Mouse (Mus musculus): ENCODE measurements at regions not wholly inside any gene's neighbourhood (a gene's known extent, or its start where the extent isn't known, plus 50 kb on each side); places are given as distances from the start of the nearest gene placed in this dataset.

DNA sequence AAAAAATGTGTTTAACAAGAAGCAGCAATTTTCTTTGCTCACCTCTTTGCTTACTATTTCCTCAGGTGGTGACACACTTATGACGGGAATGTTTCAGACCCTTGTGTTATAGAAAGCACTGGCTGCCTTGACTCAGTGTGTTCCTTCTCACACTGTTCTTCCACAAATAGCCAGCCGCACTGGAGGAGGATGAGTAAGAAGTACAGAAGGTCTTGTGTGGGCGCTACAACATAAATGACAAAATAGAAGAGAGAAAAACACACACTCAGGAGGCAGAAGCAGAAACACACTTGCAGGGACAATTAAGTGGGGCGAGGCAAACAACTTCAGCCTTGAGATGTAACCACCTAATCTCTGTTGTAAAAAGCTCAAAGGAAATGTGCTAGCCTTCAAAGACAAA, 292.2 kb upstream of the Pkn2 start:
- no peak overlapping the region for H3K4me2 ChIP-seq (ENCODE audit: low read depth)
- WGBS (ENCODE audit: insufficient replicate concordance), result 52% methylated on average over 4 of the region's 4 CpGs
- no peaks in the 10 kb centered on the region for H3K36me3 ChIP-seq (replicated peaks; ENCODE audit: control insufficient read depth, insufficient read depth, low read depth)
- no peak overlapping the region for H3K9ac ChIP-seq (replicated peaks)
- DNase-seq (ENCODE audit: low read depth in 3 of 3, low spot score in 3 of 3), result no peak
- no peaks in the 10 kb centered on the region for H3K27me3 ChIP-seq (ENCODE audit: control insufficient read depth, insufficient read depth, low read length)
- H3K9me3 ChIP-seq (ENCODE audit: control insufficient read depth, low read length), result no peaks in the 10 kb centered on the region
- no peaks in the 10 kb centered on the region for H3K4me1 ChIP-seq (replicated peaks; ENCODE audit: control insufficient read depth in 2 of 2, insufficient read depth in 2 of 2, low read length in 1 of 2)
- no peak overlapping the region for H3K4me3 ChIP-seq (ENCODE audit: insufficient read depth in 1 of 2, low read depth in 2 of 2, low read length in 2 of 2)
- no peak for TF ChIP-seq CTCF (IDR thresholded peaks at IDR 0.05; ENCODE audit: low read depth)
- TF ChIP-seq EP300 (IDR thresholded peaks at IDR 0.05; ENCODE audit: low read depth), result no peak
- ATAC-seq (ENCODE audit: insufficient read depth), result no peak
- no peak overlapping the region for H3K27ac ChIP-seq

DNA sequence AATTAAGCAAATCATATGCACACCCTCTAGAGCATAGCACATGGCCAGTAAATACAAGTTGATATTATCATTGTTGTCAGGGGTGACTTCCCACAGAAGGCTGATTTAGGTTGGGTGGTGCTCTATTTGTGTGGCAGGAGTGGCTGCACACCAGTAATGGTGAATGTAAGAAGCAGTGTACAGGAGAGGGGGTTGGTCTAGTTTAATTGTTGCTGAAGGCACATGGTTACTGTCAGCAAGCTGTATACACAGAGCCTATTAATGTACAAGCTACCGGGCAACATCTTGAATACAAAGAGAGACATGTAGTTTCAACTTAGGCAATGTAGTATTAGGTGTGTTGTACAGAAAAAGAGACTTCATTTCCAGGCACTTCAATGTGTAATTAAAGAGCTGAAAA, 280.6 kb upstream of the Pkn2 start:
- Histone ChIP-seq H3K27ac (no peak overlapping the region), H3K4me3 (ENCODE audit: insufficient read depth in 1 of 2, low read depth in 2 of 2, low read length in 2 of 2) (no peak overlapping the region), H3K27me3 (ENCODE audit: control insufficient read depth, insufficient read depth, low read length) (no peaks in the 10 kb centered on the region), H3K9me3 (ENCODE audit: control insufficient read depth, low read length) (no peaks in the 10 kb centered on the region), H3K4me1 (replicated peaks; ENCODE audit: control insufficient read depth in 2 of 2, insufficient read depth in 2 of 2, low read length in 1 of 2) (no peaks in the 10 kb centered on the region), H3K4me2 (ENCODE audit: low read depth) (no peak overlapping the region), H3K9ac (replicated peaks) (no peak overlapping the region), H3K36me3 (replicated peaks; ENCODE audit: control insufficient read depth, insufficient read depth, low read depth) (no peaks in the 10 kb centered on the region)
- no peak for ATAC-seq (ENCODE audit: insufficient read depth)
- no peak for DNase-seq (ENCODE audit: low read depth in 3 of 3, low spot score in 3 of 3)
- 69% methylated on average over 1 of the region's 1 CpGs for WGBS (ENCODE audit: insufficient replicate concordance)
- TF ChIP-seq CTCF (IDR thresholded peaks at IDR 0.05; ENCODE audit: low read depth), result no peak
- TF ChIP-seq EP300 (IDR thresholded peaks at IDR 0.05; ENCODE audit: low read depth), result no peak

DNA sequence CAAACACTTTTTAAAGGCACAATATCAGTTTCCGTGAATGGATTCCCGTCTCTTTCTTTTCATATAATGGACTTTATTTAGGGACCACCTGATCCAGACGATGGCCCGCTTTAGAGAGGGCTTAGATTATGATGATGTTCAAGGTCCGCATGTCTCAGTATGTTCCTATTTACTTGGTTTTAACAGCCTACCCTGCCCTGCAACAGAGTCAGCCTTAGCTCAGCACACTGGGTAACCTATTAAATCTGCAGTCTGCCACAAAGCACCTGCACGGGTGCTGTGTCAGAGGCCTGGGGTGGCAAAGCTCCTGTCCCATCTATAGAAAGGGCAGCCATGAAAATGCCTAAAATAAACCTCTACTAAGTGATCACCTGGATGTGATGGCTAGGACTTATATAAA, 280.2 kb upstream of the Pkn2 start:
- Histone ChIP-seq H3K4me3 (ENCODE audit: insufficient read depth in 1 of 2, low read depth in 2 of 2, low read length in 2 of 2) (no peak overlapping the region), H3K9ac (replicated peaks) (no peak overlapping the region), H3K27ac (no peak overlapping the region), H3K4me1 (replicated peaks; ENCODE audit: control insufficient read depth in 2 of 2, insufficient read depth in 2 of 2, low read length in 1 of 2) (no peaks in the 10 kb centered on the region), H3K36me3 (replicated peaks; ENCODE audit: control insufficient read depth, insufficient read depth, low read depth) (no peaks in the 10 kb centered on the region), H3K27me3 (ENCODE audit: control insufficient read depth, insufficient read depth, low read length) (no peaks in the 10 kb centered on the region), H3K9me3 (ENCODE audit: control insufficient read depth, low read length) (no peaks in the 10 kb centered on the region), H3K4me2 (ENCODE audit: low read depth) (no peak overlapping the region)
- ATAC-seq (ENCODE audit: insufficient read depth) (no peak), DNase-seq (ENCODE audit: low read depth in 3 of 3, low spot score in 3 of 3) (no peak)
- WGBS (ENCODE audit: insufficient replicate concordance), result 71% methylated on average over 6 of the region's 6 CpGs
- no peak for TF ChIP-seq CTCF (IDR thresholded peaks at IDR 0.05; ENCODE audit: low read depth)
- no peak for TF ChIP-seq EP300 (IDR thresholded peaks at IDR 0.05; ENCODE audit: low read depth)

DNA sequence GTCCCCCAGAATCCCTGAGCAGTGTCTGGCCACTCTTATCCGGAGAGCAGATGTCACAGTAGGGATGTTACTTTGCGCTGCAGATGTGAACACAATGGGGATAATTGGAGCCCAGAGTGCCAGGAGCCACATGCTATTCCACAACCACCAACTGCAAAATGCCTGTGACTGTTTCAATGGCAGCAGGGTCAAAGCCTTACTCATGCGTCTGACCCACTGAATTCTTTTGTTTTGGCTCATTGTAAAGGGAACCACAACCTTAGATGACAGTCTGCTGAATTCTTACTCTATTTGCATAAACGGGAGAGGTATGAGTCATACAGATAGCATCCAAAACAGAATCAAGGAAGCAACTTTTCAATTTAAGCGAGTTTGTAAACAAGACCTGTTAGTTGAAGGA, 276.8 kb upstream of the Pkn2 start:
- H3K9ac ChIP-seq (replicated peaks), result no peak overlapping the region

DNA sequence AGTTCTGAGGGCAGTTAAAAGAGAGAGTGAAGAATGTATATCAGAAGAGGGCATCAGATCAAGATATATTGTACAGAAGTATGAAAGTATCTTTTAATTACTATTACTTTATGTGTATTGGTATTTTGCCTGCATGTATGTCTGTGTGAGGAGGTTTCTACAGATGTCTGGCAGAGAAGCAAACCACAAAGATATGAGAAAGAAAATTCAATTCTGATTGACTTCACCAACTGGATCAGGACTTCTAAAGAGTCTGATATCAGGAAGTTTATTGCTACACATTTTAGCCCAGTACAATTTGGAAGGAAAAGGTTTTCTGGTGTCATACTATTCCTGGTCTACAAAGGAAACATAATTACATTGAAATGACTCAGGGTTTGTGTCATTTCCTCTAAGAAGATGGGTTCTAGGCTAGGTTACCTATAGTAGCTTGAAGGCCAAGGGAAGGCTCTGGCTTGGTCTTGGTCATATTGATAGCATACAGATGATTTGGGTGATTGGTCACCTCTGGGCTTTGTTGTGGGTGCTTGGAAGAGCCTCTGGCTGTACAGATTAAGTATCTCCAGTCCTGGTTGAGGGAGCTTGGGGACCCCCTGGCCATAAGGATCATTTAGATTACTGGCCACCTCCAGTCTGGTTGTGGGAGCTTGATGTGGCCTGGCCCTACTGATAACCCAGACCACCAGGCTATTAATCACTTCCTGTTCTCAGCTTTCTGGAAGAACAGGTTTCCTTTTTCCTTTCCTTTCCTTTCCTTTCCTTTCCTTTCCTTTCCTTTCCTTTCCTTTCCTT, 275.1 kb upstream of the Pkn2 start:
- DNase-seq (ENCODE audit: low read depth in 3 of 3, low spot score in 3 of 3) (no peak), ATAC-seq (ENCODE audit: insufficient read depth) (no peak)
- H3K4me3 ChIP-seq (ENCODE audit: insufficient read depth in 1 of 2, low read depth in 2 of 2, low read length in 2 of 2), result no peak overlapping the region
- TF ChIP-seq EP300 (IDR thresholded peaks at IDR 0.05; ENCODE audit: low read depth) (no peak), CTCF (IDR thresholded peaks at IDR 0.05; ENCODE audit: low read depth) (no peak)
- H3K9ac ChIP-seq (replicated peaks), result no peak overlapping the region
- H3K4me1 ChIP-seq (replicated peaks; ENCODE audit: control insufficient read depth in 2 of 2, insufficient read depth in 2 of 2, low read length in 1 of 2), result no peaks in the 10 kb centered on the region
- no peak overlapping the region for H3K4me2 ChIP-seq (ENCODE audit: low read depth)
- no peaks in the 10 kb centered on the region for H3K27me3 ChIP-seq (ENCODE audit: control insufficient read depth, insufficient read depth, low read length)
- H3K9me3 ChIP-seq (ENCODE audit: control insufficient read depth, low read length), result no peaks in the 10 kb centered on the region
- H3K36me3 ChIP-seq (replicated peaks; ENCODE audit: control insufficient read depth, insufficient read depth, low read depth), result no peaks in the 10 kb centered on the region
- H3K27ac ChIP-seq, result no peak overlapping the region

More for the DNA sequence above, 276.8 kb upstream of the Pkn2 start:
- no peak for TF ChIP-seq EP300 (IDR thresholded peaks at IDR 0.05; ENCODE audit: low read depth)
- TF ChIP-seq CTCF (IDR thresholded peaks at IDR 0.05; ENCODE audit: low read depth), result no peak
- no peaks in the 10 kb centered on the region for H3K4me1 ChIP-seq (replicated peaks; ENCODE audit: control insufficient read depth in 2 of 2, insufficient read depth in 2 of 2, low read length in 1 of 2)
- H3K9me3 ChIP-seq (ENCODE audit: control insufficient read depth, low read length), result no peaks in the 10 kb centered on the region
- DNase-seq (ENCODE audit: low read depth in 3 of 3, low spot score in 3 of 3), result no peak
- H3K4me3 ChIP-seq (ENCODE audit: insufficient read depth in 1 of 2, low read depth in 2 of 2, low read length in 2 of 2), result no peak overlapping the region
- no peak for ATAC-seq (ENCODE audit: insufficient read depth)
- no peaks in the 10 kb centered on the region for H3K27me3 ChIP-seq (ENCODE audit: control insufficient read depth, insufficient read depth, low read length)
- no peaks in the 10 kb centered on the region for H3K36me3 ChIP-seq (replicated peaks; ENCODE audit: control insufficient read depth, insufficient read depth, low read depth)
- 23% methylated on average over 5 of the region's 5 CpGs for WGBS (ENCODE audit: insufficient replicate concordance)
- no peak overlapping the region for H3K27ac ChIP-seq
- no peak overlapping the region for H3K4me2 ChIP-seq (ENCODE audit: low read depth)
